ENCODE assay signal across 8 mouse cellular contexts in genomic region chr11:69663795-69664194, GRCm38 (mm10). TPM values are rescaled to one million over a fixed set of nuclear protein-coding genes. Genes with fewer than 3 reads are reported as not detected.
DNase-seq lines count a peak whose midpoint lies in the region; ATAC-seq lines count a peak whose summit lies in the region.

No protein-coding gene starts in this region.

- ATAC-seq in kidney, embryonic 16.5 days (ENCODE audit: low FRiP score, low TSS enrichment): no peak
- ATAC-seq in liver, embryonic 16.5 days (ENCODE audit: low read depth): no peak

- H3K9ac ChIP-seq in kidney, embryonic 16.5 days (replicated peaks; ENCODE audit: low read length): no peak overlapping the region
- H3K9ac ChIP-seq in liver, embryonic 16.5 days (ENCODE audit: low read depth, low read length): no peak overlapping the region

- H3K9me3 ChIP-seq in kidney, embryonic 16.5 days (ENCODE audit: low read length): no peaks in the 10 kb centered on the region
- no peaks in the 10 kb centered on the region for H3K9me3 ChIP-seq in heart, embryonic 10.5 days
- no peaks in the 10 kb centered on the region for H3K9me3 ChIP-seq in liver, embryonic 16.5 days (replicated peaks; ENCODE audit: control insufficient read depth, low read length)

- H3K4me1 ChIP-seq in kidney, embryonic 16.5 days (ENCODE audit: insufficient read depth, low read length): peaks cover 16% of the 10 kb centered on the region
- H3K4me1 ChIP-seq in heart, embryonic 10.5 days: peaks cover 25% of the 10 kb centered on the region
- peaks cover 22% of the 10 kb centered on the region for H3K4me1 ChIP-seq in liver, embryonic 16.5 days (ENCODE audit: control insufficient read depth, low read depth, low read length)

- peaks cover 45% of the 10 kb centered on the region for H3K36me3 ChIP-seq in kidney, embryonic 16.5 days (ENCODE audit: insufficient read depth, low read length)
- peaks cover 57% of the 10 kb centered on the region for H3K36me3 ChIP-seq in heart, embryonic 10.5 days
- H3K36me3 ChIP-seq in liver, embryonic 16.5 days (ENCODE audit: control insufficient read depth, insufficient read depth): peaks cover 25% of the 10 kb centered on the region

- WGBS in kidney, embryonic 16.5 days: 81% methylated on average over 6 of the region's 6 CpGs
- WGBS in heart, embryonic 10.5 days: 92% methylated on average over 6 of the region's 6 CpGs
- 72% methylated on average over 6 of the region's 6 CpGs for WGBS in liver, embryonic 16.5 days (ENCODE audit: insufficient replicate concordance)

- no peaks in the 10 kb centered on the region for H3K27me3 ChIP-seq in kidney, embryonic 16.5 days (ENCODE audit: insufficient read depth, low read length)
- no peaks in the 10 kb centered on the region for H3K27me3 ChIP-seq in heart, embryonic 10.5 days (ENCODE audit: insufficient read depth, poor library complexity, severe bottlenecking)
- H3K27me3 ChIP-seq in liver, embryonic 16.5 days (ENCODE audit: control insufficient read depth, insufficient read depth, low read depth, low read length): no peaks in the 10 kb centered on the region

- DNase-seq in kidney, adult 9 months: no peak
- peak; percentile 90 for DNase-seq in adipocyte (ENCODE audit: low spot score)
- no peak for DNase-seq in heart, embryonic 10.5 days (ENCODE audit: low spot score)
- no peak for DNase-seq in frontal cortex, postnatal 36 days (ENCODE audit: low spot score in 2 of 2)
- DNase-seq in T-cell, adult 2 months (ENCODE audit: low spot score): no peak
- DNase-seq in left cerebral cortex, adult 8-10 months (ENCODE audit: low spot score in 2 of 2): no peak

- no peak overlapping the region for H3K4me3 ChIP-seq in kidney, embryonic 16.5 days (ENCODE audit: low read length)
- no peak overlapping the region for H3K4me3 ChIP-seq in heart, embryonic 10.5 days
- H3K4me3 ChIP-seq in liver, embryonic 16.5 days (ENCODE audit: low read depth, low read length): no peak overlapping the region

- no peak overlapping the region for H3K4me2 ChIP-seq in kidney, embryonic 16.5 days (replicated peaks; ENCODE audit: low read depth, low read length)
- peak overlapping the region; percentile 86; the same call in 1 of the 2 replicates for H3K4me2 ChIP-seq in liver, embryonic 16.5 days (ENCODE audit: low read depth, low read length)

- peak overlapping the region; percentile 93 for H3K27ac ChIP-seq in kidney, embryonic 16.5 days (ENCODE audit: low read length)
- H3K27ac ChIP-seq in heart, embryonic 10.5 days: peak overlapping the region; percentile 97; the same call in 1 of the 2 replicates
- no peak overlapping the region; the same call in 1 of the 2 replicates for H3K27ac ChIP-seq in liver, embryonic 16.5 days (ENCODE audit: low read length)

RNA-seq across cellular contexts. Expression of gene Mpdu1, which starts 1.4 kb away (rescaled TPM):
- polyA plus RNA-seq in kidney, embryonic 16.5 days (2015; fragmentation: Nextera tagmentation; extraction: Ambion mirVana): 79.5 and 84.0 TPM in 2 replicates
- 62.1 and 63.7 TPM in 2 replicates for polyA plus RNA-seq in heart, embryonic 10.5 days (2016; fragmentation: Nextera tagmentation; extraction: Ambion mirVana)
- 34.5 and 35.0 TPM in 2 replicates for polyA plus RNA-seq in liver, embryonic 16.5 days (2015; fragmentation: Nextera tagmentation; extraction: Ambion mirVana)
- total RNA-seq in left cerebral cortex, adult 8-10 months (2022): 10 to 100 TPM; 59.3 to 68.7 (median 61.4) TPM

RNA-seq across cellular contexts. Expression of gene Cd68, which starts 2.2 kb away (rescaled TPM):
- 12.4 and 15.5 TPM in 2 replicates for polyA plus RNA-seq in kidney, embryonic 16.5 days (2015; fragmentation: Nextera tagmentation; extraction: Ambion mirVana)
- polyA plus RNA-seq in heart, embryonic 10.5 days (2016; fragmentation: Nextera tagmentation; extraction: Ambion mirVana): 2.0 and 4.4 TPM in 2 replicates
- polyA plus RNA-seq in liver, embryonic 16.5 days (2015; fragmentation: Nextera tagmentation; extraction: Ambion mirVana): 32.0 and 35.4 TPM in 2 replicates
- total RNA-seq in left cerebral cortex, adult 8-10 months (2022): 10 to 100 TPM; 14.1 to 63.3 (median 34.2) TPM

RNA-seq across cellular contexts. Expression of gene Eif4a1, which starts 8.4 kb away (rescaled TPM):
- 571 and 587 TPM in 2 replicates for polyA plus RNA-seq in kidney, embryonic 16.5 days (2015; fragmentation: Nextera tagmentation; extraction: Ambion mirVana)
- polyA plus RNA-seq in heart, embryonic 10.5 days (2016; fragmentation: Nextera tagmentation; extraction: Ambion mirVana): 481 and 586 TPM in 2 replicates
- polyA plus RNA-seq in liver, embryonic 16.5 days (2015; fragmentation: Nextera tagmentation; extraction: Ambion mirVana): 223 and 225 TPM in 2 replicates
- total RNA-seq in left cerebral cortex, adult 8-10 months (2022): 100 to 1,000 TPM; 268 to 307 (median 295) TPM

RNA-seq across cellular contexts. Expression of gene Sox15, which starts 8.7 kb away (rescaled TPM):
- 0.19 TPM in 1 of 2 replicates, not detected in the other for polyA plus RNA-seq in kidney, embryonic 16.5 days (2015; fragmentation: Nextera tagmentation; extraction: Ambion mirVana)
- polyA plus RNA-seq in heart, embryonic 10.5 days (2016; fragmentation: Nextera tagmentation; extraction: Ambion mirVana): 0.15 TPM in 1 of 2 replicates, not detected in the other
- polyA plus RNA-seq in liver, embryonic 16.5 days (2015; fragmentation: Nextera tagmentation; extraction: Ambion mirVana): 0.11 TPM in 1 of 2 replicates, not detected in the other
- total RNA-seq in left cerebral cortex, adult 8-10 months (2022): under 1 TPM in 1 of 4 experiments, not detected in 3; 0.46 TPM

RNA-seq across cellular contexts. Expression of gene Senp3, which starts 18.1 kb away (rescaled TPM):
- 96.5 and 98.4 TPM in 2 replicates for polyA plus RNA-seq in kidney, embryonic 16.5 days (2015; fragmentation: Nextera tagmentation; extraction: Ambion mirVana)
- 95.3 and 108 TPM in 2 replicates for polyA plus RNA-seq in heart, embryonic 10.5 days (2016; fragmentation: Nextera tagmentation; extraction: Ambion mirVana)
- polyA plus RNA-seq in liver, embryonic 16.5 days (2015; fragmentation: Nextera tagmentation; extraction: Ambion mirVana): 22.7 and 24.9 TPM in 2 replicates
- total RNA-seq in left cerebral cortex, adult 8-10 months (2022): 10 to 100 TPM; 72.6 to 96.8 (median 83.6) TPM
